ENCODE assay signal across 14 mouse cellular contexts in genomic region chr12:119157068-119157467, GRCm38 (mm10).
A peak's percentile ranks its signal among the peaks of the same experiment; 100 is the strongest.
DNase-seq lines count a peak whose midpoint lies in the region; TF ChIP-seq lines count a peak whose summit lies in the region.
"Had no signal": no experiment of that assay in that cellular context is flagged by ENCODE, and none has a peak within 500 bp of the region (broad histone marks: within the 10 kb centered on the region; RNA-seq: fewer than 3 reads in every experiment).

No protein-coding gene starts in this region.

- TF ChIP-seq CTCF in gastrocnemius, adult 2 months (IDR thresholded peaks at IDR 0.05): no peak

- no peaks in the 10 kb centered on the region for H3K36me3 ChIP-seq in megakaryocyte, embryonic 14.5 days (replicated peaks; ENCODE audit: low read length)
- H3K36me3 ChIP-seq: embryonic facial prominence, embryonic 12.5 days; liver, embryonic 13.5 days had no signal

- H3K9me3 ChIP-seq in megakaryocyte, embryonic 14.5 days: no peaks in the 10 kb centered on the region
- H3K9me3 ChIP-seq: embryonic facial prominence, embryonic 12.5 days; liver, embryonic 13.5 days; midbrain, embryonic 12.5 days had no signal

- peaks cover 9% of the 10 kb centered on the region for H3K4me1 ChIP-seq in megakaryocyte, embryonic 14.5 days
- H3K4me1 ChIP-seq: embryonic facial prominence, embryonic 12.5 days; liver, embryonic 13.5 days had no signal

- H3K27ac ChIP-seq in gastrocnemius, adult 2 months: no peak overlapping the region
- H3K27ac ChIP-seq: embryonic facial prominence, embryonic 12.5 days; liver, embryonic 13.5 days; midbrain, embryonic 12.5 days had no signal

- no peak for DNase-seq in gastrocnemius, adult 2 months
- no peak for DNase-seq in gastrocnemius, postnatal 10 days
- DNase-seq in 416B (ENCODE audit: low read depth) (peak; percentile 42), adipocyte (ENCODE audit: low spot score) (peak; percentile 10), MN1 (ENCODE audit: low spot score) (no peak)
- DNase-seq in kidney, postnatal 4 days: no peak
- no peak for DNase-seq in frontal cortex, adult 2 months (ENCODE audit: extremely low spot score in 1 of 2, low spot score in 1 of 2)
- DNase-seq: cerebellum, adult 18-20 months; gastrocnemius, postnatal 36 days; kidney, adult 11 months; liver, embryonic 13.5 days had no signal

- intact Hi-C loops in gastrocnemius, adult 2 months (cut with DNase I): no loop called here

- H3K27me3 ChIP-seq in megakaryocyte, embryonic 14.5 days (replicated peaks): no peaks in the 10 kb centered on the region
- H3K27me3 ChIP-seq: embryonic facial prominence, embryonic 12.5 days; liver, embryonic 13.5 days; midbrain, embryonic 12.5 days had no signal

- H3K4me3 ChIP-seq in gastrocnemius, adult 2 months: peak overlapping the region; percentile 21
- H3K4me3 ChIP-seq in megakaryocyte, embryonic 14.5 days (replicated peaks): peak overlapping the region; percentile 89
- H3K4me3 ChIP-seq: embryonic facial prominence, embryonic 12.5 days; liver, embryonic 13.5 days; midbrain, embryonic 12.5 days had no signal

Comparison
In these comparisons a context has a peak if more than half of its experiments do, and no peak if none do; other contexts are left out.
1. DNase-seq: peak in 416B (single experiment) and adipocyte (single experiment); none in gastrocnemius, adult 2 months (single experiment), gastrocnemius, postnatal 10 days (single experiment), MN1 (single experiment), kidney, postnatal 4 days (0 of 2) and frontal cortex, adult 2 months (0 of 2).